Mouse (Mus musculus): Measurements from ENCODE around the gene Wars2. TPM values are rescaled to one million over a fixed set of nuclear protein-coding genes. Genes with fewer than 3 reads are reported as not detected.

Gene Wars2
- polyA plus RNA-seq, 1 experiment = 4.2 TPM

GRCm38 (mm10) chr3:99208416-99208815, 67.5 kb downstream of the Wars2 start:
- Histone ChIP-seq H3K4me3 (replicated peaks; ENCODE audit: control insufficient read depth, low read depth, low read length) (no peak overlapping the region), H3K27ac (ENCODE audit: control insufficient read depth, insufficient read depth, low read depth, low read length, poor library complexity) (no peak overlapping the region), H3K4me1 (ENCODE audit: control insufficient read depth, insufficient read depth, low read length) (no peaks in the 10 kb centered on the region)
- 59% methylated on average over 1 of the region's 1 CpGs for WGBS
- no peak for TF ChIP-seq POLR2A (IDR thresholded peaks at IDR 0.05; ENCODE audit: borderline replicate concordance, control insufficient read depth, low read depth, low read length)
- no peak for TF ChIP-seq CTCF (IDR thresholded peaks at IDR 0.05; ENCODE audit: control insufficient read depth, insufficient read depth, low read length)

- WGBS = 74% methylated on average over 14 of the region's 14 CpGs
- no peak overlapping the region for H3K4me3 ChIP-seq (replicated peaks; ENCODE audit: control insufficient read depth, low read depth, low read length)
- H3K4me1 ChIP-seq (ENCODE audit: control insufficient read depth, insufficient read depth, low read length) = no peaks in the 10 kb centered on the region
- no peak for TF ChIP-seq CTCF (IDR thresholded peaks at IDR 0.05; ENCODE audit: control insufficient read depth, insufficient read depth, low read length)
- TF ChIP-seq POLR2A (IDR thresholded peaks at IDR 0.05; ENCODE audit: borderline replicate concordance, control insufficient read depth, low read depth, low read length) = no peak
- no peak overlapping the region for H3K27ac ChIP-seq (ENCODE audit: control insufficient read depth, insufficient read depth, low read depth, low read length, poor library complexity)
Measured at GRCm38 (mm10) chr3:99211105-99211698, 70.3 kb downstream of the Wars2 start.

- Histone ChIP-seq H3K4me3 (replicated peaks; ENCODE audit: control insufficient read depth, low read depth, low read length) (no peak overlapping the region), H3K27ac (ENCODE audit: control insufficient read depth, insufficient read depth, low read depth, low read length, poor library complexity) (no peak overlapping the region), H3K4me1 (ENCODE audit: control insufficient read depth, insufficient read depth, low read length) (no peaks in the 10 kb centered on the region)
- TF ChIP-seq CTCF (IDR thresholded peaks at IDR 0.05; ENCODE audit: control insufficient read depth, insufficient read depth, low read length) = no peak
- no peak for TF ChIP-seq POLR2A (IDR thresholded peaks at IDR 0.05; ENCODE audit: borderline replicate concordance, control insufficient read depth, low read depth, low read length)
- WGBS = 72% methylated on average over 2 of the region's 2 CpGs
Measured at GRCm38 (mm10) chr3:99227807-99228206, 86.9 kb downstream of the Wars2 start.

GRCm38 (mm10) chr3:99233393-99234318, 92.8 kb downstream of the Wars2 start:
- TF ChIP-seq POLR2A (IDR thresholded peaks at IDR 0.05; ENCODE audit: borderline replicate concordance, control insufficient read depth, low read depth, low read length) = no peak
- no peak for TF ChIP-seq CTCF (IDR thresholded peaks at IDR 0.05; ENCODE audit: control insufficient read depth, insufficient read depth, low read length)
- WGBS = 5% methylated on average over 20 of the region's 20 CpGs
- no peak overlapping the region for H3K4me3 ChIP-seq (replicated peaks; ENCODE audit: control insufficient read depth, low read depth, low read length)
- no peak overlapping the region for H3K27ac ChIP-seq (ENCODE audit: control insufficient read depth, insufficient read depth, low read depth, low read length, poor library complexity)
- H3K4me1 ChIP-seq (ENCODE audit: control insufficient read depth, insufficient read depth, low read length) = no peaks in the 10 kb centered on the region; the same call in 1 of the 2 replicates

GRCm38 (mm10) chr3:99234319-99234869, 93.5 kb downstream of the Wars2 start:
- TF ChIP-seq CTCF (IDR thresholded peaks at IDR 0.05; ENCODE audit: control insufficient read depth, insufficient read depth, low read length) (no peak), POLR2A (IDR thresholded peaks at IDR 0.05; ENCODE audit: borderline replicate concordance, control insufficient read depth, low read depth, low read length) (no peak)
- no peak overlapping the region for H3K4me3 ChIP-seq (replicated peaks; ENCODE audit: control insufficient read depth, low read depth, low read length)
- no peak overlapping the region for H3K27ac ChIP-seq (ENCODE audit: control insufficient read depth, insufficient read depth, low read depth, low read length, poor library complexity)
- H3K4me1 ChIP-seq (ENCODE audit: control insufficient read depth, insufficient read depth, low read length) = no peaks in the 10 kb centered on the region; the same call in 1 of the 2 replicates
- WGBS = 6% methylated on average over 17 of the region's 17 CpGs

- H3K4me3 ChIP-seq (replicated peaks; ENCODE audit: control insufficient read depth, low read depth, low read length) = no peak overlapping the region
- H3K4me1 ChIP-seq (ENCODE audit: control insufficient read depth, insufficient read depth, low read length) = no peaks in the 10 kb centered on the region; the same call in 1 of the 2 replicates
- H3K27ac ChIP-seq (ENCODE audit: control insufficient read depth, insufficient read depth, low read depth, low read length, poor library complexity) = no peak overlapping the region
- 8% methylated on average over 23 of the region's 23 CpGs for WGBS
- no peak for TF ChIP-seq CTCF (IDR thresholded peaks at IDR 0.05; ENCODE audit: control insufficient read depth, insufficient read depth, low read length)
- no peak for TF ChIP-seq POLR2A (IDR thresholded peaks at IDR 0.05; ENCODE audit: borderline replicate concordance, control insufficient read depth, low read depth, low read length)
Measured at GRCm38 (mm10) chr3:99235116-99235803, 94.4 kb downstream of the Wars2 start.

GRCm38 (mm10) chr3:99235804-99236755, 95.2 kb downstream of the Wars2 start:
- no peak overlapping the region for H3K27ac ChIP-seq (ENCODE audit: control insufficient read depth, insufficient read depth, low read depth, low read length, poor library complexity)
- WGBS = 10% methylated on average over 18 of the region's 18 CpGs
- H3K4me3 ChIP-seq (replicated peaks; ENCODE audit: control insufficient read depth, low read depth, low read length) = no peak overlapping the region
- H3K4me1 ChIP-seq (ENCODE audit: control insufficient read depth, insufficient read depth, low read length) = no peaks in the 10 kb centered on the region; the same call in 1 of the 2 replicates
- TF ChIP-seq CTCF (IDR thresholded peaks at IDR 0.05; ENCODE audit: control insufficient read depth, insufficient read depth, low read length) (no peak), POLR2A (IDR thresholded peaks at IDR 0.05; ENCODE audit: borderline replicate concordance, control insufficient read depth, low read depth, low read length) (no peak)

Data from bone marrow, adult 2 months (tissue).